Mouse (Mus musculus) kidney, adult 2 months (tissue): Measurements from ENCODE around the gene Zbtb20.

Experiments
- CTCF ChIP-seq: fragments of 200-500 bp; conservative IDR thresholded peaks from 2 replicates; pipeline ENCODE4 v1.5.1; 2011; ENCODE audit warnings: low read depth, mild to moderate bottlenecking, control low read depth, low read length, moderate library complexity, mixed read lengths; ENCODE audit not compliant: insufficient read depth, insufficient read length
- POLR2A ChIP-seq: fragments of 200-500 bp; IDR thresholded peaks from one replicate; pipeline ENCODE4 v1.6.1; 2011; ENCODE audit warnings: low read depth, low read length, control low read depth

- no peak for TF ChIP-seq POLR2A
- TF ChIP-seq CTCF = no peak
Measured at GRCm38 (mm10) chr16:42900328-42900727, 24.6 kb downstream of the Zbtb20 start.
